Mouse (Mus musculus): ENCODE data around the gene Slc2a4.

- no peak for TF ChIP-seq EP300 (IDR thresholded peaks at IDR 0.05; ENCODE audit: low read depth)
- TF ChIP-seq CTCF (IDR thresholded peaks at IDR 0.05; ENCODE audit: low read depth): no peak
These were observed 5.4 kb upstream of the Slc2a4 start for GRCm38 (mm10) chr11:69953267-69953915.

All from liver, embryonic 14.5 days (tissue).